Mouse (Mus musculus) retina, postnatal 1 day (tissue): ENCODE results near the gene Lgals4.
"Not testable (repeated sequence)": the region's sequence is repeated elsewhere in the genome, so short reads cannot be mapped to it uniquely, and the experiment has no call there.

Experiments used
- DNase-seq: peaks from one replicate; pipeline ENCODE4 v3.0.0-alpha.2; 2012

Gene Lgals4

DNA sequence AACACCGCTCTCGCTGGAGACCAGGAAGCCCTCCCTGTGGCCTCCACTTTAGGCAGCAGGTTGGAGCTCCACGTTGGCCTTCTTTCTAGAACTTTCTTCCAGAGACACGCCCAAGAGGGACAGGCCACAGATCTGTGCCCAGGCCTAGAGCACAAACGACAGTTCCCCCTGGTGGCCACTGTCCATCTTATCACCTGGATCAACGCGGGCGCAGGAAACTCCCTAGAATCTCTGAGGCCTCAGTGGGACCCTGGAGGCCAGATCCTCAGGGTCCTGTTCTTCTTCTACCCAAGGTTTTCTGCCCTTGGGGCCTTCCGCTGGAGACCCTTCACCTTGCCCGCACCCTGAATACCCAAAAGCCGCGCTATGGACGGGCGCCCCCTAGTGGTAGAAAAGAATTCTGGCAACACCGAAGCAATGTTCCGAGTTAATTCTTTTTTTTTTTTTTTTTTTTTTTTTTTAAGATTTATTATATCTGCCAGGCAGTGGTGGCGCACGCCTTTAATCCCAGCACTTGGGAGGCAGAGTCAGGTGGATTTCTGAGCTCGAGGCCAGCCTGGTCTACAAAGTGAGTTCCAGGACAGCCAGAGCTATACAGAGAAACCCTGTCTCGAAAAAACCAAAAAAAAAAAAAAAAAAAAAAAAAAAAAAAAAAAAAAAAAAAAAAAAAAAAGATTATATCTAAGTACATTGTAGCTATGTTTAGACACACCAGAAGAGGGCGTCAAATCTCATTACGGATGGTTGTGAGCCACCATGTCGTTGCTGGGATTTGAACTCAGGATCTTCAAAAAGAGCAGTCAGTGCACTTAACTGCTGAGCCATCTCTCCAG lies 34.1 kb downstream of the Lgals4 start:
- peak; percentile 85 for DNase-seq

DNA sequence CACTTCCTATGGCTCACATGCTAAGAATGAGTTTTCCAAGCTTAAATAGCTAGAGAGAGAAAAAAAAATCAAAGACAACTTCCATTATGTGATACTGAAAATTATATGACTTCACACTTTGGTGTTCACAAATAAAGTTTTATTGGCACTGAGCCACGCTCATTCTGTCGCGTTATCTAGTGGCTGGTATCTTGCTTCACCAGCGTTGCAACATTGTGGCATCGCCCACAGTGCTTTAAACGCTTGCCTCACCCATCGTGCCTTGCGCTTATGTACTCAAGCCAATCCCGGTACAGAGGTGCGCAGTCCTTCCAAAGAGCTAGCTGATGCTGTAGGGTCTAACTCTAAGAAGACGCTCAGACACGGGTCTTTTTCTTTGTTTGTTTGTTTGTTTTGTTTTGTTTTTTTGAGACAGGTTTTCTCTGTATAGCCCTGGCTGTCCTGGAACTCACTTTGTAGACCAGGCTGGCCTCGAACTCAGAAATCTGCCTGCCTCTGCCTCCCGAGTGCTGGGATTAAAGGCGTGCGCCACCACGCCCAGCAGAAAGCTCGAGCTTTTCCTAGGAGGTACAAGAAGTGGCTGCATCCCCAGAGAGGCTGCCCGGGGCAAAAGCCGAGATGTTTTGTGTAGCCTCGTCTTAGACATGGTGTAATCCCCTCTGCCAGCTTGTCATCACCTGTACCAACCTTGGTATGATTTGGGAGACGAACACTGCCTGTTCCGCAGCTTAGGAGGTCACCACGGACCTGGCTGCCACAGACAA lies 37.4 kb downstream of the Lgals4 start:
- DNase-seq, result no peak

DNA sequence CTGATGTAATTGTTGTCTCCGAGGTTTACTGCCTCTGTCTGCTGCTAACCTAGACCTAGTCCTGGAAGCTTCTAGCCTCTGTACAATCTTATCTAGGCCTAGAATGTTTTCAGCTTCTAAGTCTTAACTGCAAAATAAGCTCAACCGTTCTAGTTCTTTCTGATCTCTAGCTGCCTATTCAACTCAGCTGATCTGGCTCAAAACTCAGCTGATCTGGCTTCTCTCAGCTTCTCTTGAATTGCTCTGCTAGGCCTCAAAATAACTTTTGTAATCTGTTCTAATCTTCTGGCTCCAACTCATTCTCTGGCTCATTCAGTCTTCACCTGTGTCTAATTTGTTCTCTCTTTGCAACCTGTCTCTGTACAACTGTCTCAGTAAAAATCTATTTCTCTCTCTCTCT lies 40.9 kb downstream of the Lgals4 start:
- no peak for DNase-seq

DNA sequence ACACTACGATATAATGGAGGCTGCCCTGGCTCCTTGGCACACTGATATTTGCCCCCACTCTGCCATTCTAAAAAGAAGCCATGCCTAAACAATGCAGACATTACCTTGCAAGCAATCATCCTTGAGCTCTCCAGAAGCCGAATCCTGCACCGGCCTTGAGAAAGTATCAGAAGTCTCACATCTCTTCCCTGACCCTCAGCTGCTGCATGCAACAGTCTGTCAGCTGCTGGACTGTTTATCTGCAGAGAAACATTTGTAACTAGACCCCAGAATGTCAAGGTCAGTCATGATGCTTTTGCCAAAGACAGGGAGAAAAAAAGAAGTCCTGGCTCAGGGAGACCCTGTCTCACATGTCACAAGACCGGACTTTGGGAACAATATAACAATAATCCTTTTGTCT lies 42.4 kb downstream of the Lgals4 start:
- no peak for DNase-seq

DNA sequence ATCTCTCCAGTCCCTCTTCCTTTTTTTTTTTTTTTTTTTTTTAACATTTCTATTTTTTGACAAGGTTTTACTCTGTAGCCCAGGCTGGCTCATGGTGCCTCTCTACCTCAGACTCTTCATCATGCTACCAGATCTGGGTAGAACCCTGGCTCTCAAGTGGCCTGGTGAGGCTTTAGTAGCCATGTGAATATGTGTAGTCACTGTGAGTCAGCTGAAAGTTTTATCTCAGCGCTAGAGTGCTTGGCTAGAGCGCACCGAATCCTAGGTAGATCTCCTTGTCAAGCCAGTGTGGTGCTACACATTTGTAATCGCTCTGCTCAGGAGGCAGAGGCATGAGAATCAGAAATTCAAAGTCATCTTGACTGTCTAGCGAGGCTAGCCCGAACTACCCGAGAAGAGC lies 43.5 kb downstream of the Lgals4 start:
- DNase-seq, result no peak

DNA sequence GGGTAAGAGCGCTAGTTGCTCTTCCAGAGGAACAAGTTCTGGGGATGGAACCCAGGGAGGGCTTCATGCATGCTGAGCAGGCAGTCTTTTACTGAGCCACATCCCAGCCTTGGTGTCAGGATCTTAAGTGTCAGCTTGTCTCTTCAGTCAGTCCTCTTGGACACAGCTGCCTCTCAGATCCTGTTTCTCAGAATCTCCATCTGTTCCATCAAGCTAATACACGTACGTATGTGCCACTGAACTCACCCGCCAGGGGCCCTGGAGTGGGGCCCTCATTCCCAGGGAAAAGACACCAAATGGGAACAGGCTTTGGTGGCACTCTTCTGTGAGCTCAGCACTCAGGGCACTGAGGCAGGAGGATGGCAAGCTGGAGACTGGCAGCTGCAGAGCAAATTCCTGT lies 44.2 kb downstream of the Lgals4 start:
- DNase-seq, result no peak

DNA sequence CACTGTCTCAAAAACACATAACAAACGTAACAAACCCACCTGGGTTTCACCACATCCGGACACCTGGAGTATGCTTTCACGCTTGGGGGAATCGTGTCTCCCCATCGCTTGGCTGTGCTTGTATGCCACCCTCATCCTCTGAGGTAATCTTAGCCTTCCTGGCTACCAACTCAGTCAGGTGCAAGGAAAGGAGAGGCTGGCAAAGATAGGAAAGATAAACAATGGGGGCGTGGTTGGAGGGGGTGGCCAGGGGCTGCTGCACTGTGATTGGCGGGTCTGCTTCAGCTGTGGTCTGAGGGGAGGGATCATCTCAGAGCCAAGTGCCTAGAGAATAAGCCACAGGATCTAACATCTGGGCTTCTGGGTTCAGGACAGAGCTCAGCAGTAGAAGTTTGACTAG lies 46.0 kb downstream of the Lgals4 start:
- DNase-seq, result no peak

DNA sequence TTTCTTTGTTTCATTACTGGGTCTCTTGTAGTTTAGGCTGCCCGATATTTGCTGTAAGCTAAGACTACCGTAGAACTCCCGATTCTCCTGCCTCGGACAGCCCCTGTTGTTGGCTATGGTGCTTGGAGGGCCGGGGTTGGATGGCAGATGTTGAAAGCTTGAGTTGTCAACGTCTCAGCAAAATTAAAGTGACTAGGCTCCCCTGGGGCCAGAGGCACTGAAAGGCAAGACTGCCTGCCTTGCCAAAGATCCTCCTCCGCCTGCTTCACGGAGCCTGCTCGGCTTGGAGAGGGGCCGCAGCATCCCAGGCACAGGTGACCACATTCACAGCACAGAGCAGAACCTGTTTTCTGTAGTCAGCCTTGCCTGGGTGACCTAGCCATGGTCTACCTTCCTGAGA lies 46.9 kb downstream of the Lgals4 start:
- DNase-seq, result peak; percentile 48

DNA sequence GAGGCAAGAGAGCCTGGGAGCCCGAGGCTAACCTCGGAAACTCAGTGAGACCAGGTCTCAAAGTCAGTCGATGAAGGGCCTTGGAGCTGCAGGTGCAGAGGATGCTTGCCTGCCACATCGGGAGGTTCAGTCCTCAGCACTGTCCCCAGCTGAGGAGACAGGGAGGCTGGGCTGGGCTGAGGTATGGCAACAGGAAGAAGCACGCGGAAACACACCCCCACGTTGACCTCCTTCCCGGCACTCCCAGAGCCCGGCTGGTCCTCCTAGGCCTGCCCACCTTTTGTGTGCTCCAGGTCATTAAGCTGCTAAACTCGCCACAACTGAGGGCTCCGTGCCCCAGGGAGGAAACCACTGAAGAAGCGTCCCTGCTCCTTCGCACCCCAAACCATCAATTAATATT lies 47.5 kb downstream of the Lgals4 start, which contains the start of gene Capn12:
Gene Capn12 (plus strand): TSS at position 224 of the 400 bp plus-strand sequence.
- DNase-seq, result no peak

DNA sequence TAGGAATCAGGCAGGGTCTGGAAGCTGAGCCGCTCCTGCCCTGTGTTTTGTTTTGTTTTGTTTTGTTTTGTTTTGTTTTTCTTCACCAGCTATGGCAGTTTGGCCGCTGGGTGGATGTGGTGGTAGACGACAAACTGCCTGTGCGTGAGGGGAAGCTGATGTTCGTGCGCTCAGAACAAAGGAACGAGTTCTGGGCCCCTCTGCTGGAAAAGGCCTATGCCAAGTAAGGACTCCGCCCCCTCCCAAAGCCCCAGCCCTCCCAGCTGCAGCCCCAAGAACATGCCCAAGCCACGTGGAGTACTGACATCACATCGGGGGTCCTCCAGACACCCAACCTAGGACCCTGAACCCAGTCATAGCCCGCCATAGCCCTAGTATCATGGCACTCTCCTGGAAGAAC lies 49.4 kb downstream of the Lgals4 start:
- DNase-seq, result no peak

DNA sequence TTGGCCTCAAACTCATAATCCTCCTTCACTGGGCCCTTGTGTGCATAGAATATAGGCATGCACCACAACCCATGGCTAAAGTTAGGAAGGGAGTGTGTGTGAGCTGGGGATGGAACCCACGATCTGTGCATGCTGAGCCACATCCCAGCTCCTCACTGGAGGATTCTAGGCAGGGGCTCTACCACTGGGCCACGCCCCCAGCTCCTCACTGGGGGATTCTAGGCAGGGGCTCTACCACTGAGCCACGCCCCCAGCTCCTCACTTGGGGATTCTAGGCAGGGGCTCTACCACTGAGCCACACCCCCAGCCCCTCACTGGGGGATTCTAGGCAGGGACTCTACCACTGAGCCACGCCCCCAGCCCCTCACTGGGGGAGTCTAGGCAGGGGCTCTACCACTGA lies 50.0 kb downstream of the Lgals4 start:
- DNase-seq, result not testable (repeated sequence)

DNA sequence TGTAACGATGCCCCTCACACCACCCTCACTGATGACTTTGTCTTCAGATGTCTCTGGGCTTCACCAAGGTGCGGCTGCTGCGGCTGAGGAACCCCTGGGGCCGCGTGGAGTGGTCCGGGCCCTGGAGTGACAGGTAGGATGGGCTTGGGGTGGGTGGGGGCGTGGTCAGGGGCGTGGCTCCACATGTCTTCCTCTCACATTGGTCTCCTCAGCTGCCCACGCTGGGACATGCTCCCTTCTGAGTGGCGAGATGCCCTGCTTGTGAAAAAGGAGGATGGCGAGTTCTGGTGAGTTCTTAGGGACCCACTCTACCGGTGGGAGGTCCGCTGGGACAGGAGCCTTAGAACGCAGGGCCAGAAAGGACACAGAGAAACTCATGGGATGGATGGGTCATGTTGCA lies 52.8 kb downstream of the Lgals4 start:
- peak; percentile 36 for DNase-seq

DNA sequence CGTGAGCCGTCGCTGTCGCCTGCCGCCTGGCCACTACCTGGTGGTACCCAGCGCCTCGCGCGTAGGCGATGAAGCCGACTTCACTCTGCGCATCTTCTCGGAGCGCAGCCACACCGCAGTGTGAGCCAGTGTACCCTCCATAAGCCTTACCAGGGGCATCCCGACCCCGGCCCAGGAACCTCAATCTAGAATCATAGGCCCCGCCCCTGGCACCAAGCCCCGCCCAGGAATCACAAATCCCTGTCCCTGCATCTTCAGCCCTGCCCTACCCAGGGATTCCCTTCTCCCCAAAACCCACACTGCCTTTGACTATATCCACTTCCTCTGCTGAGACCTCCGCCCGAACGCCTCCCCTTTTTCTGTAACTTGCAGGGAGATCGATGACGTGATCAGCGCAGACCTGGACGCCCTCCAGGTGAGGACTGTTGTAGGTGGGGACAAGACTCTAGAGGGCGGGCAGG lies 55.1 kb downstream of the Lgals4 start:
- peak; percentile 37 for DNase-seq
